Mouse (Mus musculus) lung, embryonic 14.5 days (tissue): ENCODE data around the gene Gpsm2. TPM values are rescaled to one million over a fixed set of nuclear protein-coding genes. Genes with fewer than 3 reads are reported as not detected.

Experiments
- ATAC-seq: fragments of 200-750 bp; cut with Nextera tagmentation; 2 replicates; pipeline ENCODE4 v1.8.0; 2017; ENCODE audit warnings: mild to moderate bottlenecking, moderate TSS enrichment, moderate library complexity; ENCODE audit not compliant: insufficient read depth
- DNase-seq: peaks from one replicate; pipeline ENCODE4 v3.0.0-alpha.2; 2015
- H3K27ac ChIP-seq: fragments of 300-500 bp; sonication (generic); 2 replicates; pipeline ENCODE4 v1.5.1; 2014; ENCODE audit warnings: low read depth, mild to moderate bottlenecking, moderate library complexity
- H3K27me3 ChIP-seq: fragments of 300-500 bp; sonication (generic); 2 replicates; pipeline ENCODE4 v1.6.1; 2014; ENCODE audit warnings: low read length, control low read depth; ENCODE audit not compliant: insufficient read depth
- H3K36me3 ChIP-seq: fragments of 300-500 bp; sonication (generic); 2 replicates; pipeline ENCODE4 v1.6.1; 2014; ENCODE audit warnings: control low read depth; ENCODE audit not compliant: insufficient read depth
- H3K4me1 ChIP-seq: fragments of 300-500 bp; sonication (generic); 2 replicates; pipeline ENCODE4 v1.6.1; 2014; ENCODE audit warnings: antibody characterized with exemption, control low read depth; ENCODE audit not compliant: insufficient read depth
- H3K4me2 ChIP-seq: fragments of 300-500 bp; sonication (generic); 2 replicates; pipeline ENCODE4 v1.6.1; 2014; ENCODE audit warnings: mild to moderate bottlenecking
- H3K4me3 ChIP-seq: fragments of 300-500 bp; sonication (generic); 2 replicates; pipeline ENCODE4 v1.5.1; 2014; ENCODE audit warnings: low read depth, low read length
- H3K9ac ChIP-seq: fragments of 300-500 bp; sonication (generic); 2 replicates; pipeline ENCODE4 v1.6.1; 2014
- H3K9me3 ChIP-seq: fragments of 300-500 bp; sonication (generic); 2 replicates; pipeline ENCODE4 v1.6.1; 2016; ENCODE audit warnings: low read depth, low read length, control low read depth
- CTCF ChIP-seq: IDR thresholded peaks from 2 replicates; pipeline ENCODE4 v1.5.1; 2016; ENCODE audit warnings: antibody characterized with exemption, low read depth
- WGBS: fragments of 180-500 bp; shearing (Covaris S2); extraction: QIAGEN DNeasy Blood & Tissue Kit; methylation state at CpG from one replicate; pipeline ENCODE4 v1.1.7; 2014; 5-methylcytosine and 5-hydroxymethylcytosine counted together
- polyA plus RNA-seq: library from polyadenylated mRNA; unstranded; fragments of >200 nt; fragmentation: Nextera tagmentation; extraction: Ambion mirVana; gene quantifications from 2 replicates; pipeline ENCODE4 v1.2.1, GENCODE M21; 2014

Gpsm2 gene
- polyA plus RNA-seq, 1 experiment from 2014 or later: 59.7 TPM

DNA sequence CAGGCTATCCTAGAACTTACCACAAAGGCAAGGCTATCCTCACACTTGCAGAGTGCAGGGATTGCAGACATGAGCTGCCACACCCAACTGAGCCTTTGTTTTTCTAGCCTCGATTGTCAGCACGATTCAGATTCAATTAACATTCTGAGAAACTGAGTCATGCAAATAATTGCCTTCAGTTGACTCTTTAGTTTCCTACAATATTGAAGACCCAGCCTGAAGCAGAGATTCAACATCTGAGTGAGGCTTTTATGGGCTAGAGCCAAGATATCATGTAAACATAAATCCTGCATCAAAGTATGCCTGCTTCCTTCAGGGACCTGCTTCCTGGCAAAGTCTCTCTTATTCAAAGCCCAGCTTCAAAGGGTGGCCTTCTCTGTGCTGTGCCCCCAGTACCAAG is 41.6 kb upstream of the Gpsm2 start:
- WGBS: 63% methylated on average over 2 of the region's 2 CpGs
- Histone ChIP-seq H3K27ac (no peak overlapping the region), H3K27me3 (no peaks in the 10 kb centered on the region), H3K4me3 (no peak overlapping the region), H3K4me2 (no peak overlapping the region), H3K9me3 (no peaks in the 10 kb centered on the region), H3K36me3 (no peaks in the 10 kb centered on the region), H3K9ac (no peak overlapping the region), H3K4me1 (peaks cover 32% of the 10 kb centered on the region)
- no peak for TF ChIP-seq CTCF
- ATAC-seq: no peak
- DNase-seq: peak; percentile 43

DNA sequence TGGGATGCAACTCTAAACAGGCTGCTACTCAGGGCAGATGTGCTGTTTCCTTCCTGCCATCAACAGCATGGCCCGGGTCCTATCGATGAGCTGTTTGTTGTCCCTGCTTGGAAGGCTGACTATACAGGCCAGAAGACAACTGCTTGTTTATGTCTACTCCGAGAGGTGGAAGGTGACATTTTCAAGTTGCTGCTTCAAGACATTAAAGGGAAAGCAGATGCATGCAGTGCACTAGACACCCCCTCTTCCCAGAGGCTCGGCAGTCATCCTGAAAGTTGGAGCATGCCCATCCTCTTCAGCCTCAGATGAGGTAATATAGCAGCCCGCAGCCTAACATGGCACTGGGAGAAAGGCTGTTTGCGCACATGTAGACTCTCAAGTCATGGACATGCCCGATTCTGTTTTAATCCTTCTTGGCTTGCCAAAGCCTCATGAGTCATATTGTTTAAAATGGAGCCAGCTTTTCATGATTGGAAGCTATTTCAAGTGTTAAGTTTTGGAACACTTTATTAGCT is 40.5 kb upstream of the Gpsm2 start:
- no peak for TF ChIP-seq CTCF
- Histone ChIP-seq H3K27me3 (no peaks in the 10 kb centered on the region), H3K36me3 (no peaks in the 10 kb centered on the region), H3K4me2 (0 out of 2 replicates have a peak overlapping the region, but pooled peaks have one; percentile 8), H3K27ac (no peak overlapping the region), H3K9ac (no peak overlapping the region), H3K4me1 (peaks cover 29% of the 10 kb centered on the region), H3K4me3 (no peak overlapping the region), H3K9me3 (no peaks in the 10 kb centered on the region)
- ATAC-seq (peak; percentile 88), DNase-seq (peak; percentile 80)
- WGBS: 43% methylated on average over 7 of the region's 7 CpGs

DNA sequence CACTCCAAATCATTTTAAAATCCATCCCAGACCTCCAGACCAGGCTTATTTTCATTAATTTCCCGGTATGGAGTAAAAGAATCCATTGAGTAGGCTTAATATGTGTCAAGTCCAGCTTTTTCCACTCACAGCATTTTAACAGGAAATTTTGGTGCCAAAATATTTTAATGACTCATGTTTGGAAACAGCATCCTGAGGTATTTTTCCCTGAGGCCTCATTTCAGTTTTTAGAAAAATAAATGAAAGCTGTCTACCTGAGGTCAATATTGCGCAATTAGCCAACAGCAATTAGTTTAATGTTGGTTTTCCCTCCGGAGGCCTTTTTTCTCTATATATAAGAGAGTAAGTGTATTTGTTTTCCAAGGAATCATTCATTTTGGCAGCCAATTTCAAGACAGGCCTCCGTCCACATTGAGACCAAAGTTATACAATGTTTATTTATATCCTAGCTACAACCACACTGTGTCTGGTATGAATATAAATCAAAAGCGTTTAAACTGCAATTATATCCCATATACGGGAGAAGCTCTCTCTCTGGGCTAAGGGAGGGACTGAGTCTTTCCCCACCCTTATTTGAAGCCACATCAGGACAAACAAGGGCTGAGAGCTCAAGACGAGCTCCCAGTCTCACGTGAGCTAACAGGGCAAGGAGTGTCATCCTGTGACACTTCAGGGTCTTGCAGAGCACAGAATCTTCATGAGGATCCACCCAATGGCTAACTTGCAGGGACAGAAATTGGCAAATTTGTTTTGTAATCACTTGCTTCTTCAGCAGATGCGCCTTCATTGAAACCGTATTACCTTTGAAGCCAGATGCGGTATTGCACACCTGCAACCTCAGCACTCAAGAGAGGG is 37.7 kb upstream of the Gpsm2 start:
- DNase-seq (peak; percentile 77), ATAC-seq (peak; percentile 53)
- H3K4me3 ChIP-seq: no peak overlapping the region
- no peak overlapping the region for H3K4me2 ChIP-seq
- no peak for TF ChIP-seq CTCF
- no peaks in the 10 kb centered on the region for H3K27me3 ChIP-seq
- H3K4me1 ChIP-seq: peaks cover 24% of the 10 kb centered on the region
- H3K27ac ChIP-seq: no peak overlapping the region
- no peak overlapping the region for H3K9ac ChIP-seq
- H3K36me3 ChIP-seq: no peaks in the 10 kb centered on the region
- H3K9me3 ChIP-seq: no peaks in the 10 kb centered on the region
- 47% methylated on average over 11 of the region's 11 CpGs for WGBS

DNA sequence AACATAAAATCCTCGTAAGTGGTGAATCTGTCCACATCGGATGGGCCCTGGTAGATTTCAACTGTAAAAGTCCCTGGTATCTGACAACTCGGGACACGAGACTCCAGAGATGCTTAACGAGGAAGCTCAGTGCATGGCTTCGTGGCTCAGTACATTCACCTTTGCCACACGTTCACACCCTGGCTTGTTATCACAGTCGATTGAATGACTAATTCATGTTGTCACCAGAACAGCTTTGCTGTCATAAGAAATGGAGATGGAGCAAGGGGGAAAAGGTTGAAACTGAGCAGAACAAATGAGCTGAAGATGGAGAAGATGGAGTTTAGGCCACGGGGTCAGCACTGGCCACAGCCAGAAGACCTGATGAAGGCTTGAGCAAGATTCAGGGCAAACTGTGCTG is 35.5 kb upstream of the Gpsm2 start:
- Histone ChIP-seq H3K4me2 (no peak overlapping the region), H3K36me3 (no peaks in the 10 kb centered on the region), H3K9ac (no peak overlapping the region), H3K27me3 (no peaks in the 10 kb centered on the region), H3K4me3 (no peak overlapping the region), H3K4me1 (peaks cover 7% of the 10 kb centered on the region; the same call in 1 of the 2 replicates), H3K27ac (no peak overlapping the region), H3K9me3 (no peaks in the 10 kb centered on the region)
- no peak for TF ChIP-seq CTCF
- 71% methylated on average over 9 of the region's 9 CpGs for WGBS
- no peak for ATAC-seq
- no peak for DNase-seq

DNA sequence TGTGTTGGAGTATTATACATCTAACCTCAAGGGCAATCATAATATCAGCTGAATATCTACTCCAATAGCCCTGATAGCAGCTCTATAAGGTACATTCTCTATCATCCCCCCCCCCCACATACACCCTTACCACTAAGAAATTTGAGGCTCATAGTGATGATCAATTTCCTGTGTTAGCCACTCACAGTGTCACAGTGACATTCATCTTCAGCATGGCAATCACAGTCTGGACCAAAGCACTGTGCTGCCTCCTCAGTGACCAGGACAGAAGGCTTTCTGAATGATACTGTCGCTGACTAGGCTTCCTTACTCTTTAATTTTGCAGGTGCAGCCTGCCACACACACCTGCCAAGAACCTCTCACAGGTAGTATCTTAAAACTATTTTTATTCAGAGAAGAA is 34.0 kb upstream of the Gpsm2 start:
- DNase-seq (no peak), ATAC-seq (no peak)
- H3K36me3 ChIP-seq: no peaks in the 10 kb centered on the region
- 68% methylated on average over 1 of the region's 1 CpGs for WGBS
- H3K4me1 ChIP-seq: 0 out of 2 replicates have a peak, but pooled peaks cover 5% of the 10 kb centered on the region
- H3K27ac ChIP-seq: no peak overlapping the region
- H3K9me3 ChIP-seq: no peaks in the 10 kb centered on the region
- no peak overlapping the region for H3K4me3 ChIP-seq
- TF ChIP-seq CTCF: no peak
- no peaks in the 10 kb centered on the region for H3K27me3 ChIP-seq
- H3K9ac ChIP-seq: no peak overlapping the region
- H3K4me2 ChIP-seq: no peak overlapping the region

DNA sequence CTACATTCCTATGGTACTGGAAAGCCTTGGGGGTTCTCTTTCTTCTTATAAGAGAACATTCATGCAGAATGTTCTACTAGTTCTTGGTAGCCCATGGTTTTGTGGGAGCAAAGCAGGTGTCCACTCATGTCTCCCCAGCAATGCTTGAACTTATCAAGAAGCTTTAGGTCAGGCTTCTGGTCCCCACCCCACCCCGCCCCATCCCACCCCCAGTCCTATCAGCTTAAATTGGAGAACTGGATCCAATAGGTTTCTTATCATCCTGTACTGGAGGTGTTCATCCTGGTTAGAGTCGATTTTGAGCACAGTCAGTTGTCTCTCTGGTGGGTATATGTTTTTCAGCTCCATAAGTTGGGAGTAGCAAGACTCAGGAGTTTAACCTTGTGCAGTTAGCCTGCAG is 33.4 kb upstream of the Gpsm2 start:
- 0 out of 2 replicates have a peak, but pooled peaks cover 5% of the 10 kb centered on the region for H3K4me1 ChIP-seq
- TF ChIP-seq CTCF: no peak
- H3K9me3 ChIP-seq: no peaks in the 10 kb centered on the region
- WGBS: 85% methylated on average over 2 of the region's 2 CpGs
- H3K9ac ChIP-seq: no peak overlapping the region
- ATAC-seq (no peak), DNase-seq (no peak)
- no peak overlapping the region for H3K4me2 ChIP-seq
- no peaks in the 10 kb centered on the region for H3K36me3 ChIP-seq
- no peak overlapping the region for H3K4me3 ChIP-seq
- no peak overlapping the region for H3K27ac ChIP-seq
- H3K27me3 ChIP-seq: no peaks in the 10 kb centered on the region

DNA sequence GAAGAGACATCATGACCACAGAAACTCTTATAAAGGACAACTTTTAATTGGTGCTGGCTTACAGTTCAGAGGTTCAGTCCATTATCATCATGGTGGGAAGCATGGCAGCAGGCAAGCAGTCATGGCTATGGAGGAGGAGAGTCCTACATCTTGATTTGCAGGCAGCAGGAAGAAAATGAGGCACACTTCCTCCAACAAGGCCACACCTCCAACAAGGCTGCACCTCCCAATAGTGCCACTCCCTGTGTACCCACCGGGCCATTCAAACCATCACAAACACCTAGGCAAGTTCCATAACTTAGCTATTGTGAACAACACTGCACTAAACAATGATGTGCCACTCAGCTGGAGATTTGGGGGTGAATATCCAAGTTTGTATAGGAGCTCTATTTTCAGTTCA is 32.4 kb upstream of the Gpsm2 start:
- no peak overlapping the region for H3K27ac ChIP-seq
- no peak overlapping the region for H3K4me3 ChIP-seq
- no peak overlapping the region for H3K4me2 ChIP-seq
- DNase-seq (no peak), ATAC-seq (no peak)
- H3K36me3 ChIP-seq: no peaks in the 10 kb centered on the region
- H3K9me3 ChIP-seq: no peaks in the 10 kb centered on the region
- no peak overlapping the region for H3K9ac ChIP-seq
- H3K4me1 ChIP-seq: no peaks in the 10 kb centered on the region
- WGBS: 76% methylated on average over 1 of the region's 1 CpGs
- no peak for TF ChIP-seq CTCF
- H3K27me3 ChIP-seq: no peaks in the 10 kb centered on the region
